Mouse (Mus musculus): ENCODE measurements around the gene Akr1b8.

DNA sequence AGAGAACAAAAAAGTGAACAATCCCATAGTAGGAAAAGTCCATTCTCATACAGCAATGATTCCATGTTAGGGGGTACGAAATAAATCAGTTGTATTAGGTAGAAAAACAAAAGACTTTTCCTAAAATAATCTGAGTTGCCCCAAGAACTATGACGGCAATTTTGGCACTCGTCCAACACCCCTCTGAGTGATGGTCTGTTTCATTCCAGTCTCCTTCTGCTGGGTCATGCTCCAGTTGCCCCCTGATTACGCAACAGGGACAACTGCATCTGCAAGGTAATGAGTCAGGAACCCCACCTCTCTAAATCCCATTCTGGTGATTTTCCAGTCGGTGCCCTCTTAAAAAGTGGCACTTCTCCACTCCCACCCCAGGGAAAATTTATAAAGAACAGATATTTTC, 35.7 kb upstream of the Akr1b8 start:
- no peak for TF ChIP-seq CTCF (IDR thresholded peaks at IDR 0.05; ENCODE audit: borderline replicate concordance, insufficient read depth, low read length)
- no peak for TF ChIP-seq POLR2A (IDR thresholded peaks at IDR 0.05; ENCODE audit: low read depth, low read length)

All from embryonic fibroblast, embryonic 13.5 days (primary cell).